Mouse (Mus musculus) WW6 (cell line): ENCODE results near the gene Prr5l.

Experiments used
- DNase-seq: peaks from one replicate; pipeline ENCODE4 v3.0.0-alpha.2; 2013; ENCODE audit warnings: low read depth, low spot score

The Prr5l gene

DNA sequence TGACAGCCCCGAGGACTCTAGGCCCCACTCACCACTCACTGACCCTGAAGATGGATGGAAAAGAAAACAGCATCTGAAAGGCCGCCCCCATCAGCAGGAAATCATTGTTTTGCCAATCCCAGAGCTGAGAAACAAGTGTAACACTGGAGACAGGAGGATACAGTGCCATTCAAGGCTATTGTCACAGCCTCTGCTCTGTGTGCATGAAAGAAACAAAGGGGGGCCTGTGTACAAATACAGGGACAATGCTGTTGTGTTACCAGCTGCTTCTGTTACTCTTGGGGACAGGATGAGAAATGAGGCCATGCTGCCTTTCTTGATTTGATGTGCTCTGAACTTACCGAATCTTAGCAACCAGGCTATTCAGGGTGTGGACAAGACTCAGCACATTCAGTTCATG is at the start of gene Prr5l:
Gene Prr5l, minus strand, starts transcription at position 30 of the 400 bp plus-strand sequence.
- no peak for DNase-seq

DNA sequence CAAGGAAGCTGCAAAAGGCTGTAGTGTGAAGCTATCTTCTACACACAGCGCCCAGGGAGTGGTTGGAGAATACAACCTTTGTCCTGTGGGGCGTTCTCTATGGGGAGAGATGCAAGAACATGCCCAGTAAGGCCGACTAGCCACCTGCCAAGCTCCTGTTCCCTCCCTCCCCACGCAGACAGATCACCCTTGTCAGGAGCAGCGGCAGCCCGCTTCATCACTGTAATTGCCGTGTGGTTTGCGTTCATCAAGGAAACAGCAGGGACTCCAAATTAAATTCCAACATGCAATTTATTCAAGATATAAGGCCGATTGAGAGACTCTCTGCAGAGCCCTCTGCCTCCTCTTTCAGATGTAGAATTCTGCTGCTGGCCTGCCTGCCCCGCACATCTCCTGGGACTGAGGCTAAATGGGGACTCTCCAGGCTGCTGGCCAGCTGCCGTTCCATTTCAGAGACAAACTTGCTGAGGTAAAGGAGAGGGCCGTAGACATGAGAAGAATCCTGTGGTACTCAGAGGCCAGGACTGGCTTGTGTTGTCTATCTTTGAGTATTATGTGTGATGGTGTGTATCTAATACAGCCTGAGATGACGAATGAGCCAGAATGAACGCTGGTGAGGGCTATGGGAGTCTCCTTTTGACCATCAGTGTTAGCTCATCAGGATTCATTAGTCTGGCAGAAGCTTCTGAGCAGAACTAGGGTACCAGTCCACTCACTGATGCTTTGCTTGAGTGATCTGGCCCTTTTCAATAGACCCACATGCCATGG is 49.5 kb upstream of the Prr5l start:
- DNase-seq: no peak

DNA sequence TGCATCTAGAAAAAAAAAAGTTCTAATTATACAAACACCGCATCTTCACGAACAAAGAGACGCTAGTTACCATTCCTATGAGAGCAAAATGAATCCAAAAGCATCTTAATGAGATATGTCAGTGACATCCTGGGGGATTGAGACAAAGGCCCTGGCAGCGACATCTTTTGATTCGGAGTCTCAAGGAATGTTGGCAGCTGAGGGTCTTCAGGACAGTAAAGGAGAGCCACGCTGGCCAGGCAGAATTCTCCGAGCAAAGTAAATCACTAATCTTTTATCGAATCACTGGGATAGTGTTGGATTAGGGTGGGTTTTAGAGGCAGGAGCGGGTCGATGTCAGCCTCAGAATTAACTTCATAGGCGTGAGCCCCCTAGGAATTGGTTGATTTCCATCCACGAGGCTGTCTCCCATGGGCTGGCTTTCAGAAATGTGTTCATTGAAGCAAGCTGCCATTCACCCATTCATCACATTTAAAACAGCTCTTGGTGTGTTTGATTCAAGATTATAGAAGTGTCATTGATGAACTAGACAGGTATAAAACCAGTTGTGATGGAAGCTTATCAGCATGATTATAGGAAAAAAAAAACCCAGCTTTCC is 42.9 kb upstream of the Prr5l start:
- no peak for DNase-seq

DNA sequence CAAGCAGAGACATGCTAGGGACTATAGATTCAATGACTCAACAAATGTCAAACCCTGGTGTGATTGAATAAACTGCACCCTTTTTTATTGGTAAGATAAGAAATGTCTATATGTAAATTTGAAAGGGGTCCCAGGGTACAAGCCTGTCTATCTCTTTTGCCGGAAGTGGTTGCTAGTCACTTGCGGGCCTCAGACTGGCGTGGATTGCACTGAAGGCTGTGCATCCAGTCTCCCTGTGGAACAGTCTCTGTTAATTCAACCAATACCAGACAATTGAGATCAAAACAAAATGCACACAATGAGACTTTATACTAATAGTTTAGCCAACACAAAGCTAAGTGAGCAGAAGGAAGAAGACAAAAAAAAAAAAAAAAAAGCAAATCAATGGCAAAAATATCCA is 42.4 kb upstream of the Prr5l start:
- DNase-seq: no peak

DNA sequence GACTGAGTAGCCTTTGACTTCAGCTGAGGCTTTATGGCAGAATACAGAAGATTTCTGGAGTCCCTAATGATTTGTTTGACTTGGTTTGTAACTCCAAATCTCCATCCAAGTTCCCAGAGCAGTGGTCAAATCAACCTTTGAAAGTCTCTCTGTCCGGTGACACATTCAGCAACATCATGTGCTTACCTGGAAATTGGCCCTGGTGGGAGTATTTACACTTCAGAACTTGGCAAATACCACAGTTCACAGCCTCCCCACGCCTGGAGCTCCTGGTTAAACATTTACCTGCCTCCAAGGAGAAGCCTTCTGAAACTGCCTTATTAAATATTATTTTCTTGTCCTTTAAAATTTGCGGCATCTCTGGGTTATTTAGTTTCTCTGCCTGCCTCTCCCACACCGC is 40.4 kb upstream of the Prr5l start:
- no peak for DNase-seq

DNA sequence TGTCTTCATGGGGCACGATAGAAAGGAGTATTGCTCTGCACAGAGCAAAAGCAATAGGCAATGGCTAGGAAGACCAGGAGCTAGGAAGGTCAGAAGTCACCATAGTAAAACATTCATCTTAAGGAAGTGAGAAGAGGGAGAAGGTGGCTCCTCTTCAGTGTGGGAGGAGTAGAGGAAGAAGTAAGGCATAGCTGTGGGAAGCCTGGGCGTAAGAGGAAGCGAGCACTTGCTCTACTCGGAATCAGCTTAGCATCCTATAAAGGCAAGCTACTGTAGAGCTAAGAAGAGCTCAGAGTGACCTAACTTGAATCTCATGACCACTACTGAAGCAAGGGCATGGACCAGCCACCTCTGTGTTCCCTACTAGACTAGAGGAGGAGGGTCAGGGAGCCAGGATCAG is 39.5 kb upstream of the Prr5l start:
- DNase-seq: no peak

DNA sequence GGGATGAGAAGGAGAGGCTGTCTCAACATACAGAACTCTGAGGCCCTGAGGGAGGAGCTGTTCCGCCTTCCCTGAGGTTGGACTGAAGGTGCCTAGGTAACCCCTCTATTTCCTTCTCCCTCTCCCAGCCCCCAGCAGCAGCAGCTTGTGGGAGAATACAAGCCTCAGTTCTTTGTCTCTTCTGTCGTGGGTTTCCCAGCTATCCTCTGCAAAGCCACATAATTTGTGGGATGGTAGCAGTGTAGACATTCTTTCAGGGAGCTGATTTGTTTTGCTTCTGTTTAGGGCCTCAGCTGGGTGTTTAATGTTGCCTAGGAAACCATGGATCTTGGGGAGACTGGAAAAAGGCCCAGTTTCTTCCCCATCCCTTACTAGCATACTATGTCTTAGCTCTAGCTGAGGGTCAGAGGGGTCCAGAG is 37.3 kb upstream of the Prr5l start:
- DNase-seq: no peak

DNA sequence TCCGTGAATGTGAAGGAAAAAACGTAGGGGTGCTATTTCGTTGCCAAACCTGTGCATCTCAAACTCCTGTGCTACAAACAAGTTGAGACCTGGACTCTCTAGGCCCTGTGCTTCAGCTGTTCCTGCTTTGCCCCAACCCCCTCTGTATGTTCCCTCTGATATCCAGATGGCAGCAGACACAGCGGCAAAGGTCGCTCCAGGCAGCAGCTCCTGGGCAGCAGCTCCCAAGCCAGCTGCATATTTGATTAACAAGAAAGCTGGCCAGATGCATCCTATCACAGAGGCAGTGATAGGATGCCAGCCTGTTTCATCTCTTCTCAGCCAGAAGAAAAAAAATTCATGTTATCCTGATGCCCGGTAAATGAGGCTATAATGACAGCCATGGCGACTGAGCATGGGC is 35.7 kb upstream of the Prr5l start:
- DNase-seq: no peak

DNA sequence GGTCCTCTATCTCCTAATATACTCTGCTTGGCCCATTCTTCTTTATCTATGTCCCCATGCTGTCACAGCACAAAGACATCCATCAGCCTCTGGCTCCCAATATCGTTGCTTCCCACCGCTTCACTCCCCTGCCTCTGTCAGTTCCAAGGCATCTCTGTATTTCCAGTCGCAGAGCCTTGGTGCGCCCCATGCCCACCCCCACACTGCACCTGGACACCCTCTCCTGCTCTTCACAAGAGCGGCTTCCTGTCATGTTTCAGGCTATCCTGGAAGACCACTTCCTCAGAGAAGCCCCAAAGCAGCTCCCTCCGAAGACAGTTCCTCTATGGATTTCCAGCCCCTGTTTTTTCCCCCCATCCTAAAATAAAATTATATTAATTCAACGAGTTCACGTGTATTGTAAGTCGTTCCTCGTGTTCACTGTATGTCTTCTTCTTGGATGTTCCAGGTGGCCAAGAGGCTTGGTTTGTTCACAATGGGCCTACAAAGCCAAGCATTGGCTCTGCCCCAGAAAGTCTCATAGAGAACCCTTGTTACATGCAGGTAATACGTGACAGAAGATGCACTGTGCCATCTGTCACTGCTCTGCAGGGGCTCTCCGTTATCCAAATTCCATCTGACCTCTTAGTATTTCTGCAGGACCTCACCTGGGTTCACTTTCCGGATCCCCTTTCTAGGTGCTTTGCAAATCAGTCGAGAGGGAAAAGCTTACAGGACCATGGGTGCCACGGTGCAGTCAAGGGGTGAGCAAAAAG is 26.7 kb upstream of the Prr5l start:
- DNase-seq: no peak

DNA sequence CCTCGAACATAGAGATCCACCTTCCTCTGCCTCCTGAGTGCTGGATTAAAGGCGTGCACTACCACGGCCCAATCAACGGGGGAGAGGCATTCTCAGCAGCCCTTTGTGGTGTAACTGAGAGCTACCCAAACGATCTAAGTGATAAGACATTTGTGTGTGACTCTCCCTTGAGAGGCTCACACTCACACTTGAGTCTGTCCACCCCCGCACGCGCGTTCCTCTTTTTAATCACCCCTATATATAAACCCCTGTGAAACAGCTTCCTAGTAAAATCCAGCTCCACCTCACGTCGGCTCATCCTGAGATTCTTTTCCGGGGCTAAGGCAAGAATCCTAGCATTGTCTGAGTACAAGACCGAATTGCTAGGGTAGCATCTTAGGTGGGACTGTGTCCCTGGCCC is 25.9 kb upstream of the Prr5l start:
- no peak for DNase-seq

DNA sequence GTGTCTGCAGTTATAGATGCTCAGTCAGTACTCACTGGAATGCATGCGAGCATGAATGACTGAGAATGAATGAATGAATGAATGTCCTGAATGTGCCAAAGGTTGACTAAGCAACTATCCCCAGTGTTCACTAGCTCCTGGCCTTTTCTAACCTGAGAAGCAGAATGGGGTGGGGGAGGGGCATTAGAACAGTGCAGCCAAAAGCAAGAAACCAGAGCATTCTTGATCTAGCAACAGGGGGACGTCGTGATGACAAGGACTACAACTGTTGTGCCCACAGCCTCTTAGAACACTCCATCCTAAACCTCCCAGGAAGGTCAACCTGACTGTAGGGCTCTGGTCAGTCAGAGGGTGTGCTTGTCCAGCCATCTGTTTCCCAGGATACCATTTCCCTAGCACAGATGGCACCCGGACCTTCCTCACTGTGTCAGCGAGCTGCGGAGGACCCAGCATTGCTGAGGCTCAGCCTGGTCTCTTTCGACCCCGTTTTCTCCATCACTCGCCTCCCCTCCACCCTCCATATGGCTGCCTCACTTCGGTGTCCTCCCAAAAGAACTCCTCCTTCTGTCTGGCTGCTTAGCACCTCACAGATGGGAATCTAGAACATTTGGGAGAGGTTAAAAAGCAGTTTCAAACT is 24.7 kb upstream of the Prr5l start:
- DNase-seq: no peak

DNA sequence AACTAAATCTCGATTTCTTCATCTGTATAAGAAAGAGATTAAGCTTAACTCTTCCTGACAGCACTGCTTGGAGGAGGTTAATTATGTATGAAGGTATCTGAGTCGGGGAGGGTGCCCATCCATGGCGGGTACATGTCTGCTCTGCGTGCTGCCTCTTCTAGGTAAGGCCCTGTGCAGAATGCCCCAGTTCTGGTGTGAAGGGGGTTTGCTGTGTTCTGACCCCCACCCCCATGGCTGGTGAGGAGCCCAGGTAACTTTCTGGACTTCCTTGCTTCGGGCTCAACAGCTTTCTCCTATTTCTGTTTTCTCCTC is 23.5 kb upstream of the Prr5l start:
- DNase-seq: no peak

DNA sequence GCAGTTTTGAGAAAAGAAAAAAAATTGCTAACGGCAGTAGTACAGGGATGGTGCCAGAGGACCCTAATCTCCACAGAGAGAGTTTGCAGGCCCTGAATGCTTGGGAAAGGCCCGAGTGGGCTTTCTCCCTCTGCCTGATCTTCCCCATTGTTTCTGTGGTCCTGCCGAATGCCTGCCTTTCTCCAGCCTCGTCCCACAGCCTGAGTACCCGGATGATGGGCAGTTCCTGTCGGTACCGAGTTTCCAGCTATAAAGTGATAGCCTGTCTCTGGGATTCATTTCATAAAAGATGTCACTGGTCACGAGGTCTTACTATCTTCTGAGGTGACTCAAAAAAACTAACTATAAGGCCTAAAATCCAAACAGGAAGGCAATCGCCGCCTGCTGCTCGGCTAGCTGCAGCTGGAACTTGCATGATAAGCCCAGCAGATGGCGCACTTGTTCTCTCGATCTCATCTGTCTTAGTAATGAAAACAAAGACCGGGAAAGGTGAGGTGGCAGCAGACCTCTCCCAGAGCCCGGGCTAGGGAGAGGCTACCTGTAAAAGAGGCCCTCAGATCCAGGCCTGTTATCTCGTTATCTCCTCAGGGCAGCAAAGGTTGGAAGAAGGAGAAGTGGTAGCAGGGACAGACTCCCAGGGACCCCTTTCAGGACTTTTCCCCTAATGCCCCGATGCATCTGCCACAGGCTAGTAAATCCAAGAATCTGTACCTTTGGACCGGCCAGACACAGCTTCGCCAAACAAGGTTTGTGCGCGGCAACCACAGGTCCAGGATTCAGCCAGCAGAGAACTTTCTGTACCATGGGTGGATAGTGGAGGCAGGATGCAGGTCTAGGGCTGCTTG is 22.9 kb upstream of the Prr5l start:
- peak; percentile 73 for DNase-seq

DNA sequence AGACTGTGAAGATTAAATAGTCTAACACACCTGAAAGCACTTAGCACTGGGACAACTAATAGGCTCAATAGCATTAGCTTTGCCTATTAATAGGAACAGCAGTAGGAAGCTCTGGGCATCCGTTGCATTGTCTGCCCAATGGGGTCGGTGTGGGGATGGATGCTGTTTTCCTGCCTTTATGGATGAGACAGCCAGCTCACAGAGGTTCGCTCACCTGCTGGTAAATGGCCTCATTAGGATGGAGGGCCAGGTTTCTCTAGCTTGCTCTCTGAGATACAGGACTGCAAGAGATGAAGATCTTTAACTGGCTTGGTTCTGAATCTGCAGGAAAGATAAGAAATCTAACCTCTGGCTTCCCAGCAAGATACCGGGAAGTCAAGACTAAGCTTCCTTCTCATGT is 19.4 kb upstream of the Prr5l start:
- DNase-seq: no peak

DNA sequence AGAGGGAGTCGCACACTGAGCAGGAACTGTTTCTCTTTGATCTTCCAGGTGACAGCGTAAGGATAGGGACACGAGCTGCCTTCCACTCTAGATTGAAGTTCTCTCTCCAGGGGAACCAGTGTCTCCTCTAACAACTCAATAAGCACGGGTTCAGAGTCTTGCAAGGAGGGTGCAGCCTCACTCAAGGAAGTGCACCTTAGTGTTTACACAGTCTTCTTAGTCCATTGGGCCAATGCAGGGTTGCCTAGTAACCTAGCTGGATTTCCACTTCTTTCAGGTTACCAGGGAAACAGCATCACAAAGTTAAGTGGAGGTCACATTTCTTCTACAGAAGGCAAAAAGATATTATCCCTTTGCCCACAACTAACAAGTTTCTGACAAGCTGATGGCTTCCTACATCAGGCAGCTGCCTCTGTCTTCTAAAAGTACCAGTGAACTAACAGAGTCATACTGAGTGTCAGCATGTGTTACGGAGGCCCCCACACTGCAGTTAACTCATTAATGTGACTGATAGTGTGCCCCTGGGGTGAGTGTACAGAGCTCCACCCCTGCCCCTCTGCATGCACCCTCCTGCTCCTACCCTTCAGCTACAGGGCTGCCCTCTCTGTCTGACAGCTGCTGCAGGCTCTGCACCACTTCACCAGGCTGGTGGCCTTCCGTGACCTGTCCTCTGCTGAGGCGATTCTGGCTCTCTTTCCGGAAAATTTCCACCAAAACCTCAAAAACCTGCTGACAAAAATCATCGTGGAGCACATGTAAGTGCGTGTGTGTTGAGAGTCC is 13.8 kb upstream of the Prr5l start:
- DNase-seq: no peak

DNA sequence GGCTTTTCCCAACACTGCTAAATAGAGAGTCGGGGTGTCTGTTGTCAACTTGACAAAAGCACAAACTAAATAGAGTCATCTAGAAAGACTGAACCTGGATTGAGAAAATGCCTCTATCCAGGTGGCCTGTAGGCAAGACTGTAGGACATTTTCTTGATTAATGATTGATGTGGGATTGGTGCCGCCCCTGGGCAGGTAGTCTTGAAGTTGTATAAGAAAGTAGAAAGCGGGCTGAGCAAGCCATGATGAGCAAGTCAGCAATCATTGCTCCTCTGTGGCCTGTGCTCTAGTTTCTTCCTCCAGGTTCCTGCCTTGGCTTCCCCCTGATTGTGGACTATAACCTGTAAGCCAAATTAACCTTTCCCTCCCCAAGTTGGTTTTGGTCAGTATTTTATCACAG is 11.3 kb upstream of the Prr5l start:
- DNase-seq: no peak

DNA sequence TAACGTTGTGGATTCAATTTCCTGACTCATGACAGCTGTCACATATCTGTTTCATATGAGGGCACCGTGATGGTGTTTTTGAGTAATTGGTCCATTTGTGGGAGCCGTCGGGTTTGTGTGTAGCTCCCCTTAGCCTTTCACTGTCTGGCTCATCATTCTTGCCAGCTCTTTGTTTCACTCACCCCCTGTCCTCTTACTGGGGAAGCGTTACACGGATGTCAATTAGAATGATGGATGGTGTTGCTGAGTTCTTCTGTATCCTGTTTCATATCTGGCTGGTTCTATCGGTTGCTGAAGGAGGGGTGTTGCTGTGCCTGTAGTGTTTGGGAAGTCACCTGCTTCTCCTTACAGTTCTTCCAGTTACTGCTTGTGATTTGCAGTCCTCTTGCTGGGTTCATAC is 8.3 kb upstream of the Prr5l start:
- no peak for DNase-seq

DNA sequence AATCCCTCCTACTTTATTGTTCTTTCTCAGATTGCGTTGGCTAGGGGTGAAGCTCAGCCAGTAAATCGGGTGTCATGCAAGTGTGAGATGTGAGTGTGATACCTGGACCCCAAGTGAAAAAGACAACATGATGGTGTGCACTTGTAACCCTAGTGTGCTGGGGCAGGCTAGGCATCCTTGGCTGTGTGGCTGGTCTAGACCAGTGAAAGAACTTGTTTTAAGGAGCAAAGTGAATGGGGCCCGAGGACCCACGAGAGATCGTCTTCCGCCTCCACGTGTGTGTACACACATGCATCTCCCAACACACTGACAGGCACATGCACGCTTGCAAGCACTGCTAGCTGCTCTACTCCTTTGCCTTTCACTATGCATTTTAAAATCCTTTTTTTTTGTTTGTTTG is 6.1 kb upstream of the Prr5l start:
- no peak for DNase-seq

DNA sequence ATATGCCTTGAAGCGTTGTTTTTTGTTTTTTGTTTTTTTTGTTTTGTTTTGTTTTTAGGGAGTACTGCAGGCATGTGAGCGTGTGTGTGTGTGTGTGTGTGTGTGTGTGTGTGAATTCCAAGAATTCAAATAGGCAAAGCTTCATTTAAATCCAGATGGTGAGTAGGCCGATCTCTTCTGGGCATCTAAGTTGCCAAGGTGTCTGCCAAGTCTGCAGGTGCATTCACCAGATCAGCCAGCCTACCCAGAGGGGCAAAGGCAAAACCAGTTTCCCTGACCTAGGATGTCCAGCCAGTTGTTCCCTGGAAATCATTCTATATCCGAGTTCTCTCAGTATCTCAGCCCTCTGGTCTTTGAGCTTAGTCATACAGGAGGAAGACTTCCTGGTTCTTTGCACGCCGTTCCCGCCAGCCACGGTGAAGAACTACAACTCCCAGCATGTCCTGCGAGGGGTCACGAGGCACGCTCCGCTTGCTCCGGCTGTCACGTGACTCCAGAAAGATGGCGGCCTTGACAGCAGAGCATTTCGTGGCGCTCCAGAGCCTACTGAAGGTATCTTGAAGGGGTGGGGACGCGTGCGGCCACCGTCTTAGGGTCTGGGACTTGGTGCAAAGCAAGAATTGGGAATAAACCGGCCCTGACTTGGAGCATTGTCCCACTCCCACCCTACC is 3.1 kb upstream of the Prr5l start, which contains the start of gene Commd9:
Gene Commd9, plus strand, starts transcription at position 480 of the 671 bp plus-strand sequence.
- DNase-seq: peak; percentile 57

DNA sequence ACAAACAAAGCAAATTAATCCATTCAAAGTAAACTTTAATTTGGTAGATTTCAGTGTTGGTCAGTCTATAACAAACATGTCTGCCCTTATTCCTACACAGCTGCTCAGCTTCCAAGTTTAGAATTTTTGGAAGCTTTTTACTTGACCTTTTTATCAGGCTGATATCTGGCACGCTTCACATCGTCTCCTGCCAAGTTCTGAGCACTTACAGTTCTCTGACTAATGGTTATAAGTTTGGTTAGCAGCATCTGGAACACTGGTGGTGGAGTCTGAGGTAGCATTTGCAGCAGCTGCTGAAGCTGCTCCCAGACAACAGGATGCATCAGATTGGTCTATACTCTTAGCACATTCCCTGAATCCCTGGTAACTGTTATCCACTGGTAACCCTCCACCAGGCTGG is 1.5 kb upstream of the Prr5l start:
- no peak for DNase-seq
